Mouse (Mus musculus): Measurements from ENCODE around the gene Hif3a.

Gene Hif3a

DNA sequence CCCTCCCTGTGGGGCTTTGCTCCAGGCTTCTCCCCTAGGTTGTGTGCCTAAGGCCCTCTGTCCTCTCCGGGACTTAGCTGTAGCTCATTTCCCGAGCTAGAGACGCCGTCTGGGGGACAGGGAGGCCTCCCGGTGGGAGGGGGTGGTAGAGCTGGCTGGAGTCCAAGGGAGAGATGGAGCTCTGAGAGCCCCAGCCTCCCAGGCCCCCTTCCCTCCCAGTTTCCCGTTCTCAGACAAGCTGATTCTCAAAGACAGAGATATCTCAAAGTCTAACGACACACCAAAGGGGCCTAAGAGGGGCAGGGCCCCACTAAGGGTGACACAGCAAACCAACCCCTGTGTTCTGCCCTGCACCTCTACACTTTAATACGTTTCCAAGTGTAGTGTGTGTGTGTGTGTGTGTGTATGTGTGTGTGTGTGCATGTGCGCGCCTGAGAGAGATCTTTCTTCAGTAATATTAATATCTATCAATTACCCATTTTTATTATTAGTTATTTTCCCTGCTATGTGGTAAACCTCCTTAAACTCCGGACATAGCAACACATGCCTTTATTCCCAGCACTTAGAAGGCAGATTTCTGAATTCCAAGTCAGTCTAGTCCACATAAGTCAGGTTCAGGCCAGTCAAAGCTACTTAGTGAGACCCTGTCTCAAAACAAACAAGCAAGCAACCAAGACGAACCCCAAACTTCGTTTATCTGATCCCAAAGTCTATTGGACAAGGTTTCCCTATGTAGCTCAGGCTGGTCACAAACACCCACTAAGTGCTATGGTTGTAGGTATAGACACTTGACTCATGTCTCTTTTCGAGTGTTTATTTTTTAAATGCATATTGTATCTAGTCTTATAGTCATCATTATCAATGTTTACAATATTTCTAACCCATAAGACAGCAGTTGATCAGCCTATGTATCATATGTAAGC, 5.4 kb downstream of the Hif3a start:
- DNase-seq (ENCODE audit: low spot score in 2 of 2): peak in 1 of 2 experiments; percentile 3

GRCm38 (mm10) chr7:17056081-17056581, 6.1 kb downstream of the Hif3a start:
- peak; percentile 82 to 84 for DNase-seq (ENCODE audit: low spot score in 2 of 2)

DNA sequence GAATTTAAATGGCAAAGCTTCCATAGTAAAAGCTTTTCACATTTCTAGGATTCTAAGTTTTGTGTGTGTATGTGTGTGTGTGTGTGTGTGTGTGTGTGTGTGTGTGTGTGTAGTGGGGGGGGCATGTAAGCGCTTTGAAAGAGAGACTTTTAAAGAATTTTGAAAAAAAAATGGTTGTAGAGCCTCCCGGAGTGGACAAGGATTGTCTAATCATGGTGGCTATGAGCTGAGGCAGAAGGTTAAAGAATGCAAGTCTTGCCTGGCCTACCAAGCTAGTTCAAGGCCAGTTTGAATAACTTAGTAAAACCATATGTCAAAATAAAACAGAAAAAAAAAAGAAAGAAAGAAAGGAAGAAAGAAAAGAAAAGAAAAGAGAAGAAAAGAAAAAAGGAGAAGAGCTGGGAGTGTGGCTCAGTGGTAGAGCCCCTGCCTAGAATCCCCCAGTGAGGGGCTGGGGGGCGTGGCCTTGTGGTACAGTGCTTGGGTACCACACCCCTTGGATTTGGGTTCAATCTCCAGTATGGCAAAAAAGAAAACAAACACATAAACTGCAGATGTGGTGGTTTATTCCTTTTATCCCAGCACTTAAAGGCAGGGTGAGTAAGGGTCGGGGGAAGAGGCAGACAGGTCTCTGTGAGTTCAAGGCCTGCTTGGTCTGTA, 6.8 kb downstream of the Hif3a start:
- peak in 1 of 2 experiments; percentile 9 for DNase-seq (ENCODE audit: low spot score in 2 of 2)

DNA sequence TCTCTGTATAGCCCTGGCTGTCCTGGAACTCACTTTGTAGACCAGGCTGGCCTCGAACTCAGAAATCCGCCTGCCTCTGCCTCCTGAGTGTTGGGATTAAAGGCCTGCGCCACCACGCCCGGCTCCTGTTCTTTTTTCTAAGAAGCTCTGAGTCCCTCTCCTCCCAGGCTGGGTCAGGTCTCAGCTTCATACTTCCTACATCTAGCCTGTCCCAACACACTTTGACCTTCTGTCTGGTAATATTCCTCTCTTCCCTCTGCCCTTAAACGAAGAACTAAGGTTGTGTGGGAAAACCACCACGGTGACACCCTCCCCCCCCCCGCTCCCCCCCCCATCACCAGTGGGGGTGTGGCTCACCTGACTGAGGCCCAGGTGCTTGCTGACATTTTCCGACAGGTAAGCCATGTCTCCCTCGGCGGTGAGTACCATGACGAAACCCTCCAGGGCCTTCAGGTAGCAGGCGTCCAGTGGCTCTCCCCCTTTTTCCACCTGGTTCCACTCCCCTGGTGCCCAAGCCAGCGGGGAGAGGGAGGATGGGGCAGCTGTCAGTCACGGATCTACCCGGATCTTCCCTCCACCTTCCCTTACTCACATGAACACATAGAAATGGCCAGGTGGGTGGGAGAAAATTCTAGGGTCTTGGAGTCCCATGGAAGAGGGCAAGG, 7.8 kb downstream of the Hif3a start:
- peak in 1 of 2 experiments; percentile 3 for DNase-seq (ENCODE audit: low spot score in 2 of 2)

DNA sequence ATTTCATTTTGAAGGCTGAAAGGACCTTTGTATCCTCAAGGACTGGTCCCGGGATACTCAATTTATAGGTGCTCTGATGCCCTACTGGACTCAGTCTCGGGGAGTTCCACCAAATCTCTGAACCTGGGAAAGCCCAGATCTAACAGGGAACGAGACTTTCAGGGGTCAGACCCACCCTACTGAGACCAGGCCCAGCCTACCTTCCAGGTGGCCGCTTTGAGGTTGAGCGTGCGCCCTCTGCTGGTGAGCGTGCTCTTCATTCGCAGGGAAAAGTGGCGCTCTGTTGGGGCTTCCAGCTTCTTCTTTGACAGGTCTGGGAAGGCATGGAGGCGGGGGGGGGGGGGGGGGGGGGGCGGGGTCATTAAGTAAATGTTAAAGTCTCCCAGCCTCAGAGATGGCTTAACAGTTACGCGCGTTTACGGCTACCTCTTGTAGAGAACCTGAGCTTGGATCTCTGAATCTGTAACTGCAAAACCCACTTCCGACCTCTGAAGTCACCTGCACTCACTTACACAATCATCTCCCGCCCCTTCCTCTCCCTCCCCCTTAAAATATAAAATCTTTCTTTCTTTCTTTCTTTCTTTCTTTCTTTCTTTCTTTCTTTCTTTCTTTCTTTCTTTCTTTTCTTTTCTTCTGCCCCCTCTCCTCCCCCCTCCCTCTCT, 11.2 kb downstream of the Hif3a start:
- DNase-seq (ENCODE audit: low spot score in 2 of 2): peak in 1 of 2 experiments; percentile 56

DNA sequence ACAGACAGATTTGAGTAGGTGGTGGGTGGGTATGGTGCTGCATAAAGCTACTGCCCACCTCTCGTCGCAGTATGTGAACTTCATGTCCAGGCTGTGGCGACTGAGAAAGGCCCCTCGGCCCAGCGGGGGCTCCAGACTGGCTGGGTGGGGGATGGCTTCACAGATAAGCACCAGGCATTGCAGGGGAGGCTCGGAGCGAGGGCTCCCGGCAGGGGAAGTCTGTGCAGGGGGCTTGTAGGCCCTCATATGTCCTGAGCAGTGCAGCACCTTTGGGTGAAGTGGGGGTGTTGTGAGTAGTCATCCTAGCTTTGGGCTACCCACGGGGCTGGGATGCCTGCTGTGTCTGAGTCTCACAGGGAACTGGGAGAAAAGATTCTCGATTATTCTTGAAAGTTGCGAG, 11.7 kb downstream of the Hif3a start:
- DNase-seq (ENCODE audit: low spot score in 2 of 2): no peak

- DNase-seq (ENCODE audit: low spot score in 2 of 2): peak; percentile 3 to 4
Measured at GRCm38 (mm10) chr7:17048431-17049190, 13.6 kb downstream of the Hif3a start.

GRCm38 (mm10) chr7:17047041-17047682, 15.1 kb downstream of the Hif3a start:
- DNase-seq (ENCODE audit: low spot score in 2 of 2): peak in 1 of 2 experiments; percentile 3

DNA sequence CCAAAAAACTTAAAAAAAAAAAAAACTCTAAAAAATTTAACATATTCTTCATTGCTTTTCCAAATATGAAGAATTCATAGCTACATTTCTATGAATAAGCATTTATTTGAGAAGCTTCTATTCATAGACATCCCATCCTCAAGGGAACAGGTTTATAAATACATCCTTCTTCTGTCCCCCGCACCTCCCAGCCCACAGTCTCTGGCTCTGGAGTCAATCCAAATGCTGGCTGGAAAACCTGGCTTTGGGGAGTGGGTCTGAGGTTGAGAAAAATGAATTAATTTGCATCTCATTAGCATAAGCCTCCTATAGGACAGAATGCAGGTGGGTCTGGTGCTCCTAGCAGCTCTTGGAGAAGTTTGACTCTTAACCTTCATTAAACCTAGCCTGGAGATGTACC, 16.5 kb downstream of the Hif3a start:
- no peak for DNase-seq (ENCODE audit: low spot score in 2 of 2)

- DNase-seq (ENCODE audit: low spot score in 2 of 2): no peak
Measured at GRCm38 (mm10) chr7:17039373-17039772, 22.9 kb downstream of the Hif3a start.

DNA sequence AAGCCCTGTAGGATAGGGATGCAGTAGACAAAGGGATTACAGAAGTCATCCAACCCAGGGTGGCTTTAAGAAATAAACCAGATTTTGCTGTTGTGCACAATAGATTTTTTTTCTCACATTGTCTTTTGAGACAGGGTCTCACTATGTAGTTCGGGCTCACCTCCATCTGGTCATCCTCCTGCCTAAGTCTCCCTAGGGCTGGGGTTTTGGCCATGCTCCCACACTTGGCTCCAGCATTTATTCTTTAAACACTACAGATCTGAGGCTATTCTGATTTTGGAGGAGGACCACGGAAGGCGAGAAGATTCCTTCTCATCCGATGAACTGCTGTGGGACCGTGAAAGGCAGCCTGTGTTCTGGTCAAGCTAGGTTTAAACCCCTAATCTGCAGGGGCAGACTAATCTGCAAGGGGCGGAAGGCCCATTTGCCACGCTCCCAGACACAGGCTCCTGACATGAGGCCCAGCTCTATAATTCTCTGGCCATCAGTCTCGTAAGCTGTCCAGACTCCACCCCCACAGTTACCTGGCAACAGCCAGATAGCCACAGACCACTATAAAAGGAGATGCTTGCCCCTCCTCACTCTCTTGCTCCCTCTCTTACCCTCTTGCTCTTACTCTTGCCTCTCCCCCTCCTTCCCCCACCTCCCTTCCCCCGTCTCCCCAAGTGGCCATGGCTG, 24.1 kb downstream of the Hif3a start:
- DNase-seq (ENCODE audit: low spot score in 2 of 2): no peak

- no peak for DNase-seq (ENCODE audit: low spot score in 2 of 2)
Measured at GRCm38 (mm10) chr7:17030239-17030638, 32.0 kb downstream of the Hif3a start.

- DNase-seq (ENCODE audit: low spot score in 2 of 2): no peak
Measured at GRCm38 (mm10) chr7:17028923-17029322, 33.3 kb downstream of the Hif3a start.

DNA sequence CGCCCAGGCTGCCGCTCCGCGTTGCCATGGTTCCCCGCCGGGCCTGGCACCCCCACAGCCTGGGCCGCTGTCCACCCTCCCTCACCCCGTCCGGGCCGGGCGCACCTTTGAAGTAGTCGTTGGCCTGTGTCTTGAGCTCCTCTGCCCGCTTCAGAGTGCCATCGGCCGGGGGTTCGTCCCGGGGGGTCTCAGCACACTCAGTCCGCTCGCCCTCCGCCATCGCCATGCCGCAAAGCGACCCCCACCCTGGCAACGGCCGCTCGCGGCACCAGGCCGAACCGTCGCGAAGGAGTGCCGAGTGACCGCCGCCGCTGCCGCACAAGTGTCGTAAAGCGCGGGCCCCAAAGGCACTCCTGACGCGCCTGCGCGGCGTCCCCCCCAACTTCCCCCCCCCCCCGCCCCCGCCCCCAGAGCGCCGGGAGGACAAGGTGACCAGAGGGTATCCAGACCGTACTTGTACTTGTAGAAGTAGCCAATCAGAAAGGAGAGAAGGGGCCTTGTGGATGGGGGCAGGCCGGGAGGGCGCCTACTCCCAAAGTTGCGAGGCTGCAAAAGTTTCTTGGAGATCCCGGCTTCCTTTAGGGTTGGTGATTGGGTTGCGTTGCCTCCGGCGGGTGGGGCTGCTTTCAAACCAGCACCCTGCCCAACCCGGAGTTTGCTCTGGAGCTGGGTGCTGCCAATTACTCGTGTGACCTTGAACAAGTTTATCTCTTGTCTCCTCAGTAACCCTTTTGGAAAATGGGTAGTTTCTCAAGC, 34.5 kb downstream of the Hif3a start, which contains the start of gene Ppp5c:
TSS of gene Ppp5c (minus strand) at position 337 of the 756 bp plus-strand sequence.
- peak; percentile 84 to 86 for DNase-seq (ENCODE audit: low spot score in 2 of 2)

DNA sequence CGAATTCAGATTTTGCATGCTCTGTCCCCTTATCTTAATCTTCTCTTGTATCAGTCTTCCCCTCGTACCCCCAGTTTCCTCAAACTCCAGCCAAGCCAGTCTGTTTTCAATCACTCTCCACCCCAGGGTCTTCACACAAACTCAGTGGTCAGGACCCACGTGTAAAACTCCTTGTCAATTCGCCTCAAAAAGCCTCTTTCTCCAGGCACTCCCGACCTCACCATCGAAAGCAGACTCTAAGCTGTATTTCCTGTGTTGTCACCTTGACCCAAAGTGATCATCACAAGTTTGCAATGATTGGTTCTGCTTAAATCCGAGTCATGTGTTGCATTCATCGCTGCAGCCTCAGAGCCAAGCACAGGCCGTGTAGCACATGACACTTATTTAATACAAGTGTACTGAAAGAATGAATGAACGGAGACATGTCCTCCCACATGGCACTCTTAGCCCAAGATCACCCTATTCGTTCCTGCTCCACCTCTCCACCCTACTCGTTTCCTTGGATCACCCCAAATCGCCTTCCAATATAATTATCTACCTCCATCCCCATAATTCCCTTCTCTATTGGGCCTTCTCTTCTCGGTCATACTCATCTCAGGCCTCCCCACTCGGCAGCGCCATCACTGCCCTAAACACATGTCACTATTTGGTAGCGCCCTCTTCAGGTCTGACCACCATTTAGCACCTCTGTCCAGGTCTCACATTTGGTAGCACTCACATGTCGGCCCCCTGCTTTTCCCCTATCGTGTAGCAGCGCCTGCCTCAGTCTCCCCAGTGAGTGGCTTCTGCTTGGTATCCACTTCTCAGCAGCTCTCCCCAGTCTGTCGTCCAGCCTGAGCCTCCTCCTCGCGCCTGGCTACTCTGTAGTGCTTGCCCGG, 35.3 kb downstream of the Hif3a start:
- DNase-seq (ENCODE audit: low spot score in 2 of 2): peak in 1 of 2 experiments; percentile 58

- DNase-seq (ENCODE audit: low spot score in 2 of 2): no peak
Measured at GRCm38 (mm10) chr7:17025896-17026622, 36.2 kb downstream of the Hif3a start.

DNA sequence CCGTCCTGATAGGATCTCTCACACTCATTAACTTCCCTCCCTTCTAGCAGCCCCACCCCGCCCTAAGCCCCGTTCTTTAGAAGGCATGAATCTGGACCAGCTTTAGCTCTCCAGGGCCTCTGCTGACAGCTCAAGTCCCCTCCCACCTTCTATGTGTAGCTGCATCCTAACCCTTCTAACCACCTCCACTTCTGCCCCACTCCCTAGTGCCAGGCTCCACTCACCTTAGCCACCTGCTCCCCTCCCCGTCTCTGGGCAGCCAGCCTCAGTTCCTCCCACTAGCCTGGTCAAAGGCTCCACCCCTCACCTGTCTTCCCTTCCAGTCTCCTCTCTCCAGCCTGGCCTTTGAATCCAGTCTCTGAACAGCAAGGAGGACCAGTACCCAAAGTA, 36.7 kb downstream of the Hif3a start:
- DNase-seq (ENCODE audit: low spot score in 2 of 2): no peak

Data from frontal cortex, postnatal 14 days (tissue).